Comparison of ENCODE assay signal across 16 mouse cellular contexts in genomic region chr11:91969531-91969930, GRCm38 (mm10).
"Had no signal": no experiment of that assay in that cellular context is flagged by ENCODE, and none has a peak within 500 bp of the region (broad histone marks: within the 10 kb centered on the region; RNA-seq: fewer than 3 reads in every experiment).

No protein-coding gene starts in this region.

- H3K27me3 ChIP-seq: liver, embryonic 15.5 days; lung, embryonic 15.5 days; midbrain, embryonic 12.5 days; neural tube, embryonic 12.5 days had no signal

- DNase-seq: liver, postnatal 0 days; lung, adult 2 months; lung, postnatal 14 days; lung, postnatal 36 days; midbrain, embryonic 14.5 days; right cerebral cortex, postnatal 25 days; right cerebral cortex, postnatal 4 days; spleen, adult 18-20 months; thymus, adult 18-20 months; thymus, postnatal 14 days; thymus, postnatal 36 days had no signal

- H3K4me3 ChIP-seq: liver, embryonic 15.5 days; lung, embryonic 15.5 days; midbrain, embryonic 10.5 days; midbrain, embryonic 12.5 days; neural tube, embryonic 12.5 days had no signal

- H3K36me3 ChIP-seq: liver, embryonic 15.5 days; lung, embryonic 15.5 days; midbrain, embryonic 10.5 days; midbrain, embryonic 12.5 days; neural tube, embryonic 12.5 days had no signal
